Mouse (Mus musculus) kidney, adult 2 months (tissue): ENCODE measurements at regions not wholly inside any gene's neighbourhood (a gene's known extent, or its start where the extent isn't known, plus 50 kb on each side); places are given as distances from the start of the nearest gene placed in this dataset.

ENCODE experiments used
- CTCF ChIP-seq: fragments of 200-500 bp; conservative IDR thresholded peaks from 2 replicates; pipeline ENCODE4 v1.5.1; 2011; ENCODE audit warnings: low read depth, mild to moderate bottlenecking, control low read depth, low read length, moderate library complexity, mixed read lengths; ENCODE audit not compliant: insufficient read depth, insufficient read length
- POLR2A ChIP-seq: fragments of 200-500 bp; IDR thresholded peaks from one replicate; pipeline ENCODE4 v1.6.1; 2011; ENCODE audit warnings: low read depth, low read length, control low read depth

DNA sequence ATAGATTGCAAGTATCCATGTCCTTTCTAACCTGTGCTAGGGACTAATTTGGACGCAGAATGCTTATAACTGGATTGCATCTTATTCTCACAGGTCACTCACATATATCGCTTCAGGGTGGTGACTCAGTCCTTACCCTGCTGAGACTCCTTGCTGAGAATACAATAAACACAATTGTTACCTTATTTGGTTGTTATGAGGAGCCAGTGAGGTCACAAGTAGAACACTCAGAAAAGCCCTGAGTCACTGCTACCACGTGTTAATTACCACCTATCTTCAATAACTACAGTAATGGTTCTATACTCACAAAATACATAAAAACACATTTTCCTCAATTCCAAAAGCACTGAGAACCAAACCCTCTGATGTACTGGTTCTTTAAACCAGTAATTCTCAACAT is 479.8 kb upstream of the Fat1 start:
- TF ChIP-seq CTCF: no peak
- no peak for TF ChIP-seq POLR2A
